Mouse (Mus musculus) lung, postnatal 0 days (tissue): ENCODE results near the gene Ube2m.
A peak's percentile ranks its signal among the peaks of the same experiment; 100 is the strongest.

Experiments
- CTCF ChIP-seq: IDR thresholded peaks from 2 replicates; pipeline ENCODE4 v1.5.1; 2016; ENCODE audit warnings: antibody characterized with exemption, mild to moderate bottlenecking
- EP300 ChIP-seq: IDR thresholded peaks from 2 replicates; pipeline ENCODE4 v1.6.1; 2016; ENCODE audit warnings: antibody characterized with exemption, mild to moderate bottlenecking, control low read depth

- TF ChIP-seq EP300, result no peak; the same call in none of the 2 replicates
- TF ChIP-seq CTCF, result peak; percentile 89
Measured at GRCm38 (mm10) chr7:13009143-13010004, 28.7 kb downstream of the Ube2m start.
